Mouse (Mus musculus): ENCODE data around the gene Chmp4b.

GRCm38 (mm10) chr2:154712271-154712677 is 60.8 kb downstream of the Chmp4b start:
- TF ChIP-seq CTCF (IDR thresholded peaks at IDR 0.05; ENCODE audit: control insufficient read depth, insufficient read depth, insufficient read length): peak; percentile 85
- TF ChIP-seq CEBPB (IDR thresholded peaks at IDR 0.05; ENCODE audit: low read depth): no peak
- TF ChIP-seq USF1 (IDR thresholded peaks at IDR 0.05; ENCODE audit: low read depth): no peak
- no peak for TF ChIP-seq MAX (IDR thresholded peaks at IDR 0.05)
- TF ChIP-seq MYOG (IDR thresholded peaks at IDR 0.05; ENCODE audit: control insufficient read depth, extremely low read depth, insufficient read length): no peak
- TF ChIP-seq MYOD1 (IDR thresholded peaks at IDR 0.05; ENCODE audit: control insufficient read depth, insufficient read length, low read depth): no peak
- TF ChIP-seq FOSL1 (IDR thresholded peaks at IDR 0.05; ENCODE audit: insufficient read depth, low read length, poor library complexity, severe bottlenecking): no peak

Measured in C2C12 (cell line).